Mouse (Mus musculus): ENCODE results near the gene Cdt1. TPM values are rescaled to one million over a fixed set of nuclear protein-coding genes. Genes with fewer than 3 reads are reported as not detected.
A peak's percentile ranks its signal among the peaks of the same experiment; 100 is the strongest.

Gene Cdt1
- total RNA-seq, 2 experiments from 2014 or later: 0.76 to 1.2 TPM

GRCm38 (mm10) chr8:122605367-122605766 is 37.6 kb downstream of the Cdt1 start:
- no peak for DNase-seq
- intact Hi-C loops (cut with DNase I): no loop called here

GRCm38 (mm10) chr8:122606810-122607209 is 39.0 kb downstream of the Cdt1 start:
- intact Hi-C loops (cut with DNase I): no loop called here
- DNase-seq: no peak

- DNase-seq: no peak
- intact Hi-C loops (cut with DNase I): no loop called here
Observed at GRCm38 (mm10) chr8:122610209-122610608, 42.4 kb downstream of the Cdt1 start.

GRCm38 (mm10) chr8:122610612-122611277 is 42.9 kb downstream of the Cdt1 start:
- intact Hi-C loops (cut with DNase I): no loop called here
- DNase-seq: no peak

- DNase-seq: peak; percentile 92 to 94
- intact Hi-C loops (cut with DNase I): no loop called here
Observed at GRCm38 (mm10) chr8:122611295-122612133, 43.7 kb downstream of the Cdt1 start, which contains the start of the genes Galns and Trappc2l. Galns (minus strand) TSS chr8:122611463. Trappc2l (plus strand) TSS chr8:122611640.

GRCm38 (mm10) chr8:122616181-122616905 is 48.5 kb downstream of the Cdt1 start:
- intact Hi-C loops (cut with DNase I): no loop called here
- DNase-seq: no peak

- intact Hi-C loops (cut with DNase I): loop anchor here (2.0 kb wide), 1 partner anchor 213 kb away; no protein-coding TSS in a partner anchor
- peak; percentile 79 to 82 for DNase-seq
Observed at GRCm38 (mm10) chr8:122617947-122618546, 50.2 kb downstream of the Cdt1 start.

GRCm38 (mm10) chr8:122618660-122619378 is 51.0 kb downstream of the Cdt1 start:
- intact Hi-C loops (cut with DNase I): loop anchor here (2.0 kb wide), 1 partner anchor 212 kb away; no protein-coding TSS in a partner anchor
- DNase-seq: no peak

GRCm38 (mm10) chr8:122620446-122620845 is 52.6 kb downstream of the Cdt1 start:
- no peak for DNase-seq
- intact Hi-C loops (cut with DNase I): loop anchor here (5.0 kb wide), 1 partner anchor 57 kb away; no protein-coding TSS in a partner anchor

- DNase-seq: no peak
- intact Hi-C loops (cut with DNase I): loop anchor here (5.0 kb wide), 1 partner anchor 55 kb away; no protein-coding TSS in a partner anchor
Observed at GRCm38 (mm10) chr8:122622727-122623126, 54.9 kb downstream of the Cdt1 start, which contains the start of gene Pabpn1l. Pabpn1l (minus strand) TSS chr8:122622739.

Small RNA genes within 50 kb of the gene (microRNA-seq; reads per million reads assigned to microRNA genes)
- 0 reads per million in 2 experiments for gene Mir6396

Other genes starting within 250 kb of the Cdt1 start
- gene Trhr2, start 207.3 kb upstream of the Cdt1 start, total RNA-seq (2021): not detected
- 10 to 100 TPM; 21.1 to 24.2 TPM for gene Zc3h18, start 191.4 kb upstream of the Cdt1 start, total RNA-seq (2021)
- not detected for gene Il17c, start 146.0 kb upstream of the Cdt1 start, total RNA-seq (2021)
- 1 to 10 TPM; 7.5 to 7.7 TPM for gene Cyba, start 135.1 kb upstream of the Cdt1 start, total RNA-seq (2021)
- 1 to 10 TPM; 3.9 to 4.1 TPM for gene Mvd, start 124.6 kb upstream of the Cdt1 start, total RNA-seq (2021)
- 10 to 100 TPM in 1 of 2 experiments, 1 to 10 TPM in 1; 6.8 to 13.3 TPM for gene Snai3, start 107.3 kb upstream of the Cdt1 start, total RNA-seq (2021)
- 10 to 100 TPM; 29.2 to 30.6 TPM for gene Rnf166, start 92.0 kb upstream of the Cdt1 start, total RNA-seq (2021)
- gene Ctu2, start 91.9 kb upstream of the Cdt1 start, total RNA-seq (2021): 1 to 10 TPM; 5.0 to 5.7 TPM
- 10 to 100 TPM; 14.3 to 15.9 TPM for gene Piezo1, start 16.7 kb upstream of the Cdt1 start, total RNA-seq (2021)
- gene Aprt, start 8.9 kb downstream of the Cdt1 start, total RNA-seq (2021): 10 to 100 TPM; 35.4 to 45.3 TPM
- gene Galns, start 43.4 kb downstream of the Cdt1 start, total RNA-seq (2021): 1 to 10 TPM; 1.3 to 1.6 TPM
- gene Trappc2l, start 43.6 kb downstream of the Cdt1 start, total RNA-seq (2021): 10 to 100 TPM; 38.2 to 40.6 TPM
- not detected for gene Pabpn1l, start 54.7 kb downstream of the Cdt1 start, total RNA-seq (2021)
- 10 to 100 TPM; 17.0 to 18.7 TPM for gene Cbfa2t3, start 131.1 kb downstream of the Cdt1 start, total RNA-seq (2021)
- 10 to 100 TPM; 12.5 to 14.2 TPM for gene Acsf3, start 207.5 kb downstream of the Cdt1 start, total RNA-seq (2021)

All from gastrocnemius, postnatal 36 days (tissue).